Mouse (Mus musculus): Measurements from ENCODE around the gene Mgp. TPM values are rescaled to one million over a fixed set of nuclear protein-coding genes. Genes with fewer than 3 reads are reported as not detected.

The Mgp gene
- polyA plus RNA-seq, 1 experiment from 2014 or later, result 139 TPM

DNA sequence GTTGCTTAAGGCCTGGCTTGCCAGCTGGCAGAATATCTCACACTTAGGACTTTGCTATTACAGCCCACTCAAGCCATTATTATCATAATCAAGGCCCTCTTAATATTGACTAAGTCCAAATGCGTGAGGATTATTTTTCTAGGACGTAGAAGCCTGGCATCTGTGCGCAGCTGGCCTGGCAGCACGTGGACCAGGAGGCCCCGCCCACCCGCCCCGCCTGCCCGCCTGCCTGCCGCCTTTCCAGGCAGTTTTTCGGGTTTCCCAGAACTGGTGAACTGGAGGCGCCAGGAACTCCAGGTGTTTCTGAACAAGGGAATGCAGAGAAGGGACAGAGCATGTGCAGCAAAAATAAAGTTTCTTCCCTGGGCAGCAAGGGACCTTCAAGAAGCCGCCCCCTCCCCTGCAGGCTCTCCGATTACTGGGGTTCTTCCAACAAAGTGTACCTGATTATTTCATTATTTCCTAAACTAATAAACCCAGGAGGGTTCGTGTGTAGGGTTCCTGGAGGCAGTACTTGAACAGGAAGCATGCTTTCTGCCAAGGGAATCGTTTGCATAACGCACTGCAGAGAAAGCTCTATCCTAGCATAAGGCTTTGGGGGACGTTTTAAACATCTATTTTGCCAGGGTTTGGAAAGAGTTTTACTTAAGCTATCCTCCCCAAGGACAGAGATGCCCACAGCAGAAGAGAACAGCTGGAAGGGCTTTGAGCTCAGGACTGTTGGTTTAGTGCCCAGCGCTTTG is 37.9 kb upstream of the Mgp start:
- ATAC-seq (ENCODE audit: insufficient number of reproducible peaks, low FRiP score), result no peak

GRCm38 (mm10) chr6:136912751-136913265 is 37.2 kb upstream of the Mgp start:
- no peaks in the 10 kb centered on the region for H3K36me3 ChIP-seq
- 0 out of 2 replicates have a peak overlapping the region, but pooled peaks have one; percentile 62 for H3K9ac ChIP-seq
- H3K9me3 ChIP-seq (replicated peaks), result no peaks in the 10 kb centered on the region
- H3K4me2 ChIP-seq, result no peak overlapping the region
- H3K4me1 ChIP-seq (replicated peaks), result peaks cover 25% of the 10 kb centered on the region
- no peak for ATAC-seq (ENCODE audit: insufficient number of reproducible peaks, low FRiP score)
- 54% methylated on average over 1 of the region's 2 CpGs for WGBS
- no peak overlapping the region for H3K4me3 ChIP-seq
- H3K27me3 ChIP-seq (replicated peaks), result no peaks in the 10 kb centered on the region
- H3K27ac ChIP-seq (ENCODE audit: poor library complexity, severe bottlenecking), result no peak overlapping the region

More for the DNA sequence above, 37.9 kb upstream of the Mgp start:
- peak overlapping the region; percentile 62 for H3K9ac ChIP-seq
- H3K4me3 ChIP-seq, result peak overlapping the region; percentile 23
- H3K4me2 ChIP-seq, result peak overlapping the region; percentile 62
- no peaks in the 10 kb centered on the region for H3K27me3 ChIP-seq (replicated peaks)
- 21% methylated on average over 18 of the region's 18 CpGs for WGBS
- no peak overlapping the region for H3K27ac ChIP-seq (ENCODE audit: poor library complexity, severe bottlenecking)
- no peaks in the 10 kb centered on the region for H3K9me3 ChIP-seq (replicated peaks)
- H3K4me1 ChIP-seq (replicated peaks), result peaks cover 25% of the 10 kb centered on the region
- H3K36me3 ChIP-seq, result no peaks in the 10 kb centered on the region

GRCm38 (mm10) chr6:136910247-136910890 is 34.7 kb upstream of the Mgp start:
- H3K9me3 ChIP-seq (replicated peaks), result no peaks in the 10 kb centered on the region
- H3K27me3 ChIP-seq (replicated peaks), result no peaks in the 10 kb centered on the region
- H3K36me3 ChIP-seq, result no peaks in the 10 kb centered on the region
- no peak overlapping the region for H3K9ac ChIP-seq
- WGBS, result 60% methylated on average over 9 of the region's 9 CpGs
- peak overlapping the region; percentile 2; the same call in 1 of the 2 replicates for H3K27ac ChIP-seq (ENCODE audit: poor library complexity, severe bottlenecking)
- peaks cover 32% of the 10 kb centered on the region for H3K4me1 ChIP-seq (replicated peaks)
- no peak overlapping the region for H3K4me2 ChIP-seq
- ATAC-seq (ENCODE audit: insufficient number of reproducible peaks, low FRiP score), result no peak
- no peak overlapping the region for H3K4me3 ChIP-seq

- ATAC-seq (ENCODE audit: insufficient number of reproducible peaks, low FRiP score), result no peak
- peaks cover 19% of the 10 kb centered on the region for H3K4me1 ChIP-seq (replicated peaks)
- H3K4me2 ChIP-seq, result no peak overlapping the region
- no peak overlapping the region for H3K27ac ChIP-seq (ENCODE audit: poor library complexity, severe bottlenecking)
- no peaks in the 10 kb centered on the region for H3K9me3 ChIP-seq (replicated peaks)
- H3K4me3 ChIP-seq, result no peak overlapping the region
- H3K27me3 ChIP-seq (replicated peaks), result no peaks in the 10 kb centered on the region
- H3K9ac ChIP-seq, result no peak overlapping the region
- H3K36me3 ChIP-seq, result no peaks in the 10 kb centered on the region
- 74% methylated on average over 10 of the region's 10 CpGs for WGBS
Observed at GRCm38 (mm10) chr6:136906937-136907293, 31.3 kb upstream of the Mgp start.

GRCm38 (mm10) chr6:136906283-136906936 is 30.8 kb upstream of the Mgp start:
- Histone ChIP-seq H3K27me3 (replicated peaks) (no peaks in the 10 kb centered on the region), H3K9ac (no peak overlapping the region), H3K4me2 (no peak overlapping the region), H3K36me3 (no peaks in the 10 kb centered on the region), H3K27ac (ENCODE audit: poor library complexity, severe bottlenecking) (no peak overlapping the region), H3K9me3 (replicated peaks) (no peaks in the 10 kb centered on the region), H3K4me3 (no peak overlapping the region), H3K4me1 (replicated peaks) (peaks cover 19% of the 10 kb centered on the region)
- ATAC-seq (ENCODE audit: insufficient number of reproducible peaks, low FRiP score), result no peak
- 64% methylated on average over 19 of the region's 19 CpGs for WGBS

GRCm38 (mm10) chr6:136903885-136904470 is 28.4 kb upstream of the Mgp start:
- Histone ChIP-seq H3K36me3 (no peaks in the 10 kb centered on the region), H3K4me1 (replicated peaks) (peaks cover 7% of the 10 kb centered on the region), H3K4me3 (no peak overlapping the region), H3K27me3 (replicated peaks) (no peaks in the 10 kb centered on the region), H3K9me3 (replicated peaks) (0 out of 2 replicates have a peak, but pooled peaks cover 3% of the 10 kb centered on the region), H3K4me2 (no peak overlapping the region), H3K27ac (ENCODE audit: poor library complexity, severe bottlenecking) (no peak overlapping the region), H3K9ac (no peak overlapping the region)
- WGBS, result 67% methylated on average over 8 of the region's 8 CpGs
- no peak for ATAC-seq (ENCODE audit: insufficient number of reproducible peaks, low FRiP score)

GRCm38 (mm10) chr6:136902527-136902926 is 26.9 kb upstream of the Mgp start:
- H3K36me3 ChIP-seq, result no peaks in the 10 kb centered on the region
- 79% methylated on average over 9 of the region's 9 CpGs for WGBS
- H3K4me2 ChIP-seq, result no peak overlapping the region
- H3K9ac ChIP-seq, result no peak overlapping the region
- no peak for ATAC-seq (ENCODE audit: insufficient number of reproducible peaks, low FRiP score)
- no peaks in the 10 kb centered on the region for H3K27me3 ChIP-seq (replicated peaks)
- H3K4me3 ChIP-seq, result no peak overlapping the region
- peaks cover 20% of the 10 kb centered on the region for H3K4me1 ChIP-seq (replicated peaks)
- 0 out of 2 replicates have a peak, but pooled peaks cover 3% of the 10 kb centered on the region for H3K9me3 ChIP-seq (replicated peaks)
- H3K27ac ChIP-seq (ENCODE audit: poor library complexity, severe bottlenecking), result no peak overlapping the region

GRCm38 (mm10) chr6:136901010-136901409 is 25.4 kb upstream of the Mgp start:
- H3K27me3 ChIP-seq (replicated peaks), result no peaks in the 10 kb centered on the region
- H3K4me2 ChIP-seq, result no peak overlapping the region
- no peaks in the 10 kb centered on the region for H3K36me3 ChIP-seq
- no peak overlapping the region for H3K9ac ChIP-seq
- H3K4me1 ChIP-seq (replicated peaks), result peaks cover 15% of the 10 kb centered on the region
- ATAC-seq (ENCODE audit: insufficient number of reproducible peaks, low FRiP score), result no peak
- no peak overlapping the region for H3K27ac ChIP-seq (ENCODE audit: poor library complexity, severe bottlenecking)
- 65% methylated on average over 2 of the region's 2 CpGs for WGBS
- H3K4me3 ChIP-seq, result no peak overlapping the region
- 0 out of 2 replicates have a peak, but pooled peaks cover 3% of the 10 kb centered on the region for H3K9me3 ChIP-seq (replicated peaks)

- no peak overlapping the region for H3K4me2 ChIP-seq
- no peak overlapping the region for H3K4me3 ChIP-seq
- H3K36me3 ChIP-seq, result no peaks in the 10 kb centered on the region
- 0 out of 2 replicates have a peak, but pooled peaks cover 3% of the 10 kb centered on the region for H3K9me3 ChIP-seq (replicated peaks)
- no peak overlapping the region for H3K27ac ChIP-seq (ENCODE audit: poor library complexity, severe bottlenecking)
- no peak overlapping the region for H3K9ac ChIP-seq
- H3K27me3 ChIP-seq (replicated peaks), result no peaks in the 10 kb centered on the region
- no peak for ATAC-seq (ENCODE audit: insufficient number of reproducible peaks, low FRiP score)
- WGBS, result 47% methylated on average over 4 of the region's 4 CpGs
- H3K4me1 ChIP-seq (replicated peaks), result peaks cover 15% of the 10 kb centered on the region
Observed at GRCm38 (mm10) chr6:136900369-136901009, 24.9 kb upstream of the Mgp start.

- Histone ChIP-seq H3K4me2 (no peak overlapping the region), H3K4me1 (replicated peaks) (peaks cover 20% of the 10 kb centered on the region), H3K9ac (no peak overlapping the region), H3K36me3 (no peaks in the 10 kb centered on the region), H3K27ac (ENCODE audit: poor library complexity, severe bottlenecking) (0 out of 2 replicates have a peak overlapping the region, but pooled peaks have one; percentile 48), H3K9me3 (replicated peaks) (0 out of 2 replicates have a peak, but pooled peaks cover 3% of the 10 kb centered on the region), H3K27me3 (replicated peaks) (no peaks in the 10 kb centered on the region), H3K4me3 (no peak overlapping the region)
- no peak for ATAC-seq (ENCODE audit: insufficient number of reproducible peaks, low FRiP score)
- 63% methylated on average over 2 of the region's 2 CpGs for WGBS
Observed at GRCm38 (mm10) chr6:136898954-136899353, 23.3 kb upstream of the Mgp start.
